ENCODE assay signal across 18 mouse cellular contexts in the genomic region with DNA sequence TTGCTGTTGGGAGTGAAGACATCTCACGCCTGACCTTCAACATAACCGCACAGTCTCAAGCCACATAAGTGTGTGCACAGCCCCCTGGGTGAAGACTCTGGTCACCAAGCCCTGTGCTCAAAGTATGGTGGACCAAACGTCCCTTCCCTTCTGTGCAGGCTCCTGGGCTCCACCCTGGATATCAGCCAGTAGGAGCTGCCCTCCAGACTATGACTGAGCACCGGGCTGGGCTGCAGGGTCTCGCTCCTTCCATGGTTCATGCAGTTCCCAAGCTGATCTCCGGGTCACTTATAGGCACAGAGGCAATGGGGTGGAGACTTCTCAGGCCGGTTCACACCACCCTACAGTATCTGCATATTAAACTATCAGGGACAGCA.
DNase-seq lines count a peak whose midpoint lies in the region; ATAC-seq and TF ChIP-seq lines count a peak whose summit lies in the region.
"Had no signal": no experiment of that assay in that cellular context is flagged by ENCODE, and none has a peak within 500 bp of the region (broad histone marks: within the 10 kb centered on the region; RNA-seq: fewer than 3 reads in every experiment).

No protein-coding gene starts in this region.

- no peak for TF ChIP-seq EP300 in liver, postnatal 0 days (IDR thresholded peaks at IDR 0.05; ENCODE audit: low read depth)

- peak overlapping the region; percentile 8; the same call in 1 of the 2 replicates for H3K27ac ChIP-seq in forebrain, embryonic 10.5 days
- no peak overlapping the region for H3K27ac ChIP-seq in forebrain, embryonic 15.5 days (replicated peaks)
- H3K27ac ChIP-seq in liver, postnatal 0 days (ENCODE audit: low read depth): no peak overlapping the region
- H3K27ac ChIP-seq in liver, embryonic 11.5 days (ENCODE audit: low read depth, low read length): peak overlapping the region; percentile 79
- H3K27ac ChIP-seq in neural tube, embryonic 14.5 days (ENCODE audit: low read depth, low read length): 0 out of 2 replicates have a peak overlapping the region, but pooled peaks have one; percentile 4
- H3K27ac ChIP-seq: heart, embryonic 13.5 days; layer of hippocampus, adult 2 months had no signal

- ATAC-seq in forebrain, embryonic 15.5 days (replicated peaks): no peak
- ATAC-seq in liver, postnatal 0 days: no peak; the same call in 1 of the 2 replicates
- ATAC-seq in liver, embryonic 11.5 days (replicated peaks; ENCODE audit: low FRiP score): peak; percentile 51
- no peak for ATAC-seq in neural tube, embryonic 14.5 days (ENCODE audit: low read depth)
- ATAC-seq: activated CD4-positive, CD25-positive, alpha-beta regulatory T cell, adult 4 months had no signal

- no peak for DNase-seq in forebrain, embryonic 10.5 days (ENCODE audit: extremely low spot score, low spot score)
- peak; percentile 68 for DNase-seq in liver
- DNase-seq in liver, postnatal 0 days: no peak
- DNase-seq in liver, embryonic 11.5 days (ENCODE audit: low spot score): no peak
- DNase-seq in left cerebral cortex, postnatal 25 days (ENCODE audit: low spot score in 2 of 2): no peak
- DNase-seq in lung, postnatal 10 days: no peak
- DNase-seq: cerebellum, postnatal 10 days; embryo, embryonic 11 days; gastrocnemius, postnatal 25 days; lung, embryonic 14.5 days; right cerebral cortex, postnatal 14 days; thymus, postnatal 4 days had no signal

- H3K4me2 ChIP-seq in forebrain, embryonic 15.5 days (replicated peaks): no peak overlapping the region
- H3K4me2 ChIP-seq in liver, postnatal 0 days (ENCODE audit: low read depth, low read length): no peak overlapping the region; the same call in 1 of the 2 replicates
- peak overlapping the region; percentile 30 for H3K4me2 ChIP-seq in liver, embryonic 11.5 days
- no peak overlapping the region for H3K4me2 ChIP-seq in neural tube, embryonic 14.5 days (ENCODE audit: low read depth, low read length)
- H3K4me2 ChIP-seq: heart, embryonic 13.5 days; lung, embryonic 14.5 days had no signal

- no peaks in the 10 kb centered on the region for H3K27me3 ChIP-seq in forebrain, embryonic 10.5 days (ENCODE audit: poor library complexity, severe bottlenecking)
- no peaks in the 10 kb centered on the region for H3K27me3 ChIP-seq in forebrain, embryonic 15.5 days
- no peaks in the 10 kb centered on the region for H3K27me3 ChIP-seq in liver, postnatal 0 days (ENCODE audit: insufficient read depth, low read length)
- no peaks in the 10 kb centered on the region for H3K27me3 ChIP-seq in liver, embryonic 11.5 days (replicated peaks; ENCODE audit: control insufficient read depth, insufficient read depth, low read length)
- H3K27me3 ChIP-seq in neural tube, embryonic 14.5 days (ENCODE audit: control insufficient read depth, insufficient read depth, low read length): no peaks in the 10 kb centered on the region
- H3K27me3 ChIP-seq: heart, embryonic 13.5 days had no signal

- H3K36me3 ChIP-seq in forebrain, embryonic 10.5 days (replicated peaks): no peaks in the 10 kb centered on the region
- H3K36me3 ChIP-seq in forebrain, embryonic 15.5 days: no peaks in the 10 kb centered on the region
- no peaks in the 10 kb centered on the region for H3K36me3 ChIP-seq in liver, postnatal 0 days (replicated peaks; ENCODE audit: insufficient read depth, low read length)
- no peaks in the 10 kb centered on the region for H3K36me3 ChIP-seq in liver, embryonic 11.5 days (ENCODE audit: control insufficient read depth, insufficient read depth, low read length)
- no peaks in the 10 kb centered on the region for H3K36me3 ChIP-seq in neural tube, embryonic 14.5 days (ENCODE audit: control insufficient read depth, insufficient read depth, low read length)
- H3K36me3 ChIP-seq: heart, embryonic 13.5 days had no signal

- WGBS in forebrain, embryonic 10.5 days: 72% methylated on average over 7 of the region's 7 CpGs
- WGBS in forebrain, embryonic 15.5 days: 69% methylated on average over 7 of the region's 7 CpGs
- WGBS in liver, postnatal 0 days (ENCODE audit: insufficient replicate concordance): 61% methylated on average over 7 of the region's 7 CpGs
- 62% methylated on average over 7 of the region's 7 CpGs for WGBS in liver, embryonic 11.5 days
- 55% methylated on average over 7 of the region's 7 CpGs for WGBS in neural tube, embryonic 14.5 days

- no peak for TF ChIP-seq CTCF in liver, postnatal 0 days (IDR thresholded peaks at IDR 0.05; ENCODE audit: low read depth)

- H3K4me3 ChIP-seq in forebrain, embryonic 10.5 days: no peak overlapping the region
- H3K4me3 ChIP-seq in forebrain, embryonic 15.5 days: no peak overlapping the region
- no peak overlapping the region for H3K4me3 ChIP-seq in liver, postnatal 0 days (ENCODE audit: low read depth, low read length)
- H3K4me3 ChIP-seq in liver, embryonic 11.5 days (ENCODE audit: low read depth, low read length): no peak overlapping the region
- no peak overlapping the region for H3K4me3 ChIP-seq in neural tube, embryonic 14.5 days (ENCODE audit: low read depth, low read length)
- H3K4me3 ChIP-seq: heart, embryonic 13.5 days; layer of hippocampus, adult 2 months; myocyte had no signal

- H3K4me1 ChIP-seq in forebrain, embryonic 10.5 days: peaks cover 49% of the 10 kb centered on the region
- H3K4me1 ChIP-seq in forebrain, embryonic 15.5 days: peaks cover 20% of the 10 kb centered on the region
- peaks cover 4% of the 10 kb centered on the region; the same call in 1 of the 2 replicates for H3K4me1 ChIP-seq in liver, postnatal 0 days (ENCODE audit: insufficient read depth)
- peaks cover 43% of the 10 kb centered on the region for H3K4me1 ChIP-seq in liver, embryonic 11.5 days (replicated peaks; ENCODE audit: control insufficient read depth, insufficient read depth, low read length)
- no peaks in the 10 kb centered on the region for H3K4me1 ChIP-seq in neural tube, embryonic 14.5 days (ENCODE audit: control insufficient read depth, insufficient read depth, low read length)

- no peak overlapping the region for H3K9ac ChIP-seq in forebrain, embryonic 15.5 days (replicated peaks)
- H3K9ac ChIP-seq in liver, postnatal 0 days (replicated peaks): no peak overlapping the region
- H3K9ac ChIP-seq in liver, embryonic 11.5 days (ENCODE audit: low read depth, low read length): peak overlapping the region; percentile 51
- no peak overlapping the region for H3K9ac ChIP-seq in neural tube, embryonic 14.5 days (replicated peaks; ENCODE audit: low read depth, low read length)
- H3K9ac ChIP-seq: heart, embryonic 13.5 days; lung, embryonic 14.5 days had no signal

- intact Hi-C loops in left cerebral cortex, postnatal 25 days (cut with DNase I): no loop called here

- H3K9me3 ChIP-seq in forebrain, embryonic 10.5 days: peaks cover 3% of the 10 kb centered on the region
- H3K9me3 ChIP-seq in forebrain, embryonic 15.5 days: no peaks in the 10 kb centered on the region
- H3K9me3 ChIP-seq in liver, postnatal 0 days (ENCODE audit: low read length): peaks cover 3% of the 10 kb centered on the region; the same call in 1 of the 2 replicates
- H3K9me3 ChIP-seq in liver, embryonic 11.5 days (ENCODE audit: control insufficient read depth, low read length): peaks cover 3% of the 10 kb centered on the region; the same call in 1 of the 2 replicates
- no peaks in the 10 kb centered on the region for H3K9me3 ChIP-seq in neural tube, embryonic 14.5 days (ENCODE audit: control insufficient read depth, low read length)

Comparison
In these comparisons a context has a peak if more than half of its experiments do, and no peak if none do; other contexts are left out.
1. H3K27ac ChIP-seq: peak in forebrain, embryonic 10.5 days (single experiment), liver, embryonic 11.5 days (single experiment) and neural tube, embryonic 14.5 days (single experiment); none in forebrain, embryonic 15.5 days (single experiment) and liver, postnatal 0 days (single experiment).